Mouse (Mus musculus) erythroblast, embryonic 14.5 days (primary cell): ENCODE measurements around the gene Usp48. TPM values are rescaled to one million over a fixed set of nuclear protein-coding genes. Genes with fewer than 3 reads are reported as not detected.

Experiments
- H3K27me3 ChIP-seq: 2 replicates; pipeline ENCODE4 v1.6.1; 2012; ENCODE audit warnings: inconsistent platforms; ENCODE audit not compliant: control insufficient read depth
- H3K36me3 ChIP-seq: 2 replicates; pipeline ENCODE4 v1.6.1; 2012; ENCODE audit warnings: mild to moderate bottlenecking, inconsistent platforms; ENCODE audit not compliant: control insufficient read depth
- H3K4me1 ChIP-seq: 2 replicates; pipeline ENCODE4 v1.6.1; 2012; ENCODE audit warnings: inconsistent platforms; ENCODE audit not compliant: control insufficient read depth
- H3K4me3 ChIP-seq: replicated peaks from 2 replicates; pipeline ENCODE3; 2012; ENCODE audit warnings: moderate library complexity, mild to moderate bottlenecking, inconsistent platforms
- H3K9me3 ChIP-seq: 2 replicates; pipeline ENCODE4 v1.6.1; 2012; ENCODE audit warnings: low read length, inconsistent platforms, mixed read lengths; ENCODE audit not compliant: control insufficient read depth
- GATA1 ChIP-seq: IDR thresholded peaks from 2 replicates; pipeline ENCODE4 v1.6.1; 2012; ENCODE audit warnings: low read length, inconsistent platforms, mixed read lengths
- TAL1 ChIP-seq: IDR thresholded peaks from 3 replicates; pipeline ENCODE4 v1.6.1; 2012; ENCODE audit warnings: low read length, inconsistent platforms, mixed read lengths
- polyA plus RNA-seq: library from polyadenylated mRNA; stranded (reverse); fragments of >175 nt; gene quantifications from 2 replicates; pipeline ENCODE4 v1.2.3, GENCODE M21; 2012

Usp48 gene
- polyA plus RNA-seq, 1 experiment: 5.0 TPM

- no peak overlapping the region for H3K4me3 ChIP-seq
- H3K9me3 ChIP-seq: no peaks in the 10 kb centered on the region
- no peaks in the 10 kb centered on the region for H3K27me3 ChIP-seq
- peaks cover 78% of the 10 kb centered on the region for H3K36me3 ChIP-seq
- peaks cover 41% of the 10 kb centered on the region for H3K4me1 ChIP-seq
- TF ChIP-seq GATA1: no peak
- no peak for TF ChIP-seq TAL1
These were observed 10.1 kb downstream of the Usp48 start for GRCm38 (mm10) chr4:137603449-137604171.

DNA sequence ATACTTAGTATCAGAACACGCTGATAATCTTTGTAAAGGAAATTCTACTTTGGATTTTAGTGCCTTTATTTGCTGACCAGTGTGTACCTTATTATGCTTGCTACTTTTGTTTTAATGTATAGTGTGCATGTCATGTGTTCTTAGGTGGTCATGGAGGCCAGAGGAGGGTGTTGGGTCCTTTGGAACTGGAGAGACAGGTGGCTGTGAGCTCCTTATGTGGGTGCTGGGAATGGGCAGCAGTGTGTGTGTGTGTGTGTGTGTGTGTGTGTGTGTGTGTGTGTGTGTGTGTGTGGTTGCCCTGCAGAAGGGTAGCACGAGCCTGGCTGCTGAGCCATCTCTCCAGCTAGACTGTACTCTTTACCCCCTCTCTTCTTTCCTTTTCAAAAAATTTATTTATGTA, 13.5 kb downstream of the Usp48 start:
- H3K9me3 ChIP-seq: no peaks in the 10 kb centered on the region
- TF ChIP-seq TAL1 (no peak), GATA1 (no peak)
- H3K36me3 ChIP-seq: peaks cover 92% of the 10 kb centered on the region
- no peak overlapping the region for H3K4me3 ChIP-seq
- H3K4me1 ChIP-seq: peaks cover 18% of the 10 kb centered on the region
- no peaks in the 10 kb centered on the region for H3K27me3 ChIP-seq

DNA sequence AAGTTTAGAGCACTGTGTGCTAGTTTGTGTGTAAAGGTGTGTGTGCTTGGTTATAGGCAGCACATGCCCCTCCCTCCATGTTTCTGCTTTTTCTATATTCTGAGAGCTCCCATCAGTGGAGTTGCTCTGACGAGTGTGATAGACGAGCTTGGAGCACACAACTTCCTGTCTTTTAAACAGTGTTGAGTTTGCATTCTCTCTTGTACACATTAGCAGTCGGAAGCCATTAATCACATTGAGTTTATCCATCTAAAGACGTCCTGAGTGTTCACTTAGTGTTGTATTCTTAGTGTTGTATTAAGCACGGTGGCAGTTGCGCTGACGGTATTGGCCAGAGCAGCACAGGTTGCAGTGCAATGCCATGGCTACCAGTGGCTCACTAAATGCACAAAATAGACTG, 15.7 kb downstream of the Usp48 start:
- H3K9me3 ChIP-seq: no peaks in the 10 kb centered on the region
- TF ChIP-seq GATA1: no peak
- H3K4me3 ChIP-seq: no peak overlapping the region
- no peaks in the 10 kb centered on the region for H3K27me3 ChIP-seq
- H3K36me3 ChIP-seq: peaks cover 99% of the 10 kb centered on the region
- H3K4me1 ChIP-seq: peaks cover 3% of the 10 kb centered on the region

DNA sequence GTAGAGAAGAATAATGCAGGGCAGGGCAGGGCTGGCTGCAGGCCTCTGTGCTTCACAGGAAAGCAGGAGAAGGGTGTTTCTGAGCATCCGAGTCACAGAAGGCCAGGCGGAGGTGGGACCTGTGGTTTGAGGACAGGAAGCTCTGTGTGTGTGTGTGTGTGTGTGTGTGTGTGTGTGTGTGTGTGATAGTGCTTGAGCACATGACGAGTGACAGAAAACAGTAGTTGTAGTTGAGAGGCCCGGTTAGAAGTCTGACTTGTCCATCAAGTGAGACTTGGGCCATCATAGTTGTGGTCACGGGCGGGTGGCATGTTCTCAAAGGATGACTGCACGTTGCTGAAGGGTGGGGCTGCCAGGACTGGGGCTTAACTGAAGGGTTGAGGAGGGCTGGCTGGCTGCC, 16.1 kb downstream of the Usp48 start:
- no peaks in the 10 kb centered on the region for H3K9me3 ChIP-seq
- H3K4me1 ChIP-seq: peaks cover 3% of the 10 kb centered on the region
- H3K27me3 ChIP-seq: no peaks in the 10 kb centered on the region
- peaks cover 99% of the 10 kb centered on the region for H3K36me3 ChIP-seq
- no peak overlapping the region for H3K4me3 ChIP-seq
- TF ChIP-seq GATA1 (no peak), TAL1 (no peak)

DNA sequence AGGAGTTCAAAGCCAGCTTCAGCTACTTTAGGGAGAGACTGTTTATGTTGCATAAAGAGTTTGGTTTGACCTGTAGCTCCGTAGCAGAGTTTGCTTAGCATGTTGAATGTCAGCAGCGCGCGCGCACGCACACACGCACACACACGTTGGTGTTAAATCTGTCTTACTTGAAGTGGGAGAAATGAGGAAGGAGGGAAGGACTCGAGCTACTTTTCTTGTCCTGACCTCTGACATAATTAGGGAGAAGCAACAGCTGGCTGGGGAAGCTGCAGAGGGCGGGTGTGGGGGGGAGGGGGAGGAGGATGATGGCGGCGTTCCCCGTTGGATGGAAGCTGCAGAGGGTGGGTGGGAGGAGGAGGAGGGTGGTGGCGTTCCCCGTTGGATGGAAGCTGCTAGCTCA, 16.7 kb downstream of the Usp48 start:
- Histone ChIP-seq H3K27me3 (no peaks in the 10 kb centered on the region), H3K9me3 (no peaks in the 10 kb centered on the region), H3K36me3 (peaks cover 98% of the 10 kb centered on the region), H3K4me1 (peaks cover 3% of the 10 kb centered on the region), H3K4me3 (no peak overlapping the region)
- TF ChIP-seq TAL1: no peak
- no peak for TF ChIP-seq GATA1

DNA sequence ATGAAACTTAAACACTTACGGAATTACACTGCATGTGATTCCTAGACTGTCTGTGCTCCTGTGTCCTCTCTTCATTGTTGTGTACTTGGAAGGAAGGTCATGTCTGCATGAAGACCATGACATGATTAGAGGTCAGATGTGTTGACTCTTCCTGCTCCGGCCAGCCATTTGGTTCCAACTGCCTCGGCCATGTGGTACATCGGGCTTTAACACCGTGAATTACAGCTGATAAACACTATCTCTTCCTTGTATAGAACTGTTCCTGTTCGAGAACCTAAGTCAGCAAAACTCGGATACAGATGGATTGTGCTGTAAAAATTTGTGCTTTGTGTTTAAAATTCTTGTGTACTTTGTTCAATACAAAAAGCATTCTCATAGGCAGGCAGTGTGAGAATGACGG, 29.3 kb downstream of the Usp48 start:
- TF ChIP-seq GATA1: no peak
- TF ChIP-seq TAL1: no peak
- Histone ChIP-seq H3K36me3 (peaks cover 98% of the 10 kb centered on the region), H3K4me1 (no peaks in the 10 kb centered on the region), H3K27me3 (no peaks in the 10 kb centered on the region), H3K4me3 (no peak overlapping the region), H3K9me3 (no peaks in the 10 kb centered on the region)

- Histone ChIP-seq H3K9me3 (no peaks in the 10 kb centered on the region), H3K4me3 (no peak overlapping the region), H3K36me3 (peaks cover 95% of the 10 kb centered on the region), H3K4me1 (no peaks in the 10 kb centered on the region), H3K27me3 (no peaks in the 10 kb centered on the region)
- TF ChIP-seq GATA1 (no peak), TAL1 (no peak)
These were observed 34.1 kb downstream of the Usp48 start for GRCm38 (mm10) chr4:137627476-137628235.

GRCm38 (mm10) chr4:137628400-137628799, 34.8 kb downstream of the Usp48 start:
- Histone ChIP-seq H3K27me3 (no peaks in the 10 kb centered on the region), H3K4me1 (no peaks in the 10 kb centered on the region), H3K4me3 (no peak overlapping the region), H3K9me3 (no peaks in the 10 kb centered on the region), H3K36me3 (peaks cover 95% of the 10 kb centered on the region)
- TF ChIP-seq TAL1 (no peak), GATA1 (no peak)

- Histone ChIP-seq H3K9me3 (no peaks in the 10 kb centered on the region), H3K27me3 (no peaks in the 10 kb centered on the region), H3K4me3 (no peak overlapping the region), H3K36me3 (peaks cover 95% of the 10 kb centered on the region), H3K4me1 (no peaks in the 10 kb centered on the region)
- TF ChIP-seq GATA1 (no peak), TAL1 (no peak)
These were observed 35.8 kb downstream of the Usp48 start for GRCm38 (mm10) chr4:137629354-137629753.

DNA sequence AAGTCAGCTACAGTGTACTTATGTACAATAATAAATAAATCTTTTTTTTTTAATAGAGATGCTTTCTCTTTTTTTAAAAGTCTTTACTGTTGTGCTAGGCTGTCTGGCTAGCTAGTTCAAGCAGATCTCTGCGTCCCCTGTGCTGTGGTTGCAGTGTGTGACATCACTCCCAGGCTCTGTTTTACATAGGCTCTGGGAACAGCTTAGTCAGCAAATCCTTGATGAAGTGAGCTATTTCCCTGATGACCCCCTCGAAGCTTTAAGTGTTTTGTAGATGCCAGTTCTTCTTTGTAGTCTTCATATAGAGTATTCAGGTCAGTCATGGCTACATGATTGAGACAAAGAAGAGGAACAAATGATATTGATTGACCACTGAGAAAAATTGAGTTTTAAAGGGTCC, 36.6 kb downstream of the Usp48 start:
- H3K4me1 ChIP-seq: no peaks in the 10 kb centered on the region
- peaks cover 94% of the 10 kb centered on the region for H3K36me3 ChIP-seq
- H3K4me3 ChIP-seq: no peak overlapping the region
- H3K9me3 ChIP-seq: no peaks in the 10 kb centered on the region
- TF ChIP-seq GATA1: no peak
- TF ChIP-seq TAL1: no peak
- no peaks in the 10 kb centered on the region for H3K27me3 ChIP-seq
